Mouse (Mus musculus) kidney, adult 2 months (tissue): ENCODE measurements around the gene Prkce.

Source experiments
- CTCF ChIP-seq: fragments of 200-500 bp; conservative IDR thresholded peaks from 2 replicates; pipeline ENCODE4 v1.5.1; 2011; ENCODE audit warnings: low read depth, mild to moderate bottlenecking, control low read depth, low read length, moderate library complexity, mixed read lengths; ENCODE audit not compliant: insufficient read depth, insufficient read length
- POLR2A ChIP-seq: fragments of 200-500 bp; IDR thresholded peaks from one replicate; pipeline ENCODE4 v1.6.1; 2011; ENCODE audit warnings: low read depth, low read length, control low read depth

GRCm38 (mm10) chr17:86169092-86169491 lies 1.5 kb downstream of the Prkce start:
- TF ChIP-seq CTCF (no peak), POLR2A (no peak)
